Mouse (Mus musculus): Measurements from ENCODE around the gene Wipi2.

Wipi2 gene

GRCm38 (mm10) chr5:142627398-142627797, at the start of gene Wipi2:
Wipi2 (plus strand) TSS chr5:142627698.
- DNase-seq, result no peak

GRCm38 (mm10) chr5:142578192-142578591, 49.3 kb upstream of the Wipi2 start:
- no peak for DNase-seq

- DNase-seq, result peak; percentile 17
Observed at GRCm38 (mm10) chr5:142581517-142581916, 46.0 kb upstream of the Wipi2 start.

- no peak for DNase-seq
Observed at GRCm38 (mm10) chr5:142583616-142584126, 43.8 kb upstream of the Wipi2 start.

- no peak for DNase-seq
Observed at GRCm38 (mm10) chr5:142590953-142591616, 36.4 kb upstream of the Wipi2 start.

- no peak for DNase-seq
Observed at GRCm38 (mm10) chr5:142595698-142596097, 31.8 kb upstream of the Wipi2 start.

- no peak for DNase-seq
Observed at GRCm38 (mm10) chr5:142596723-142597122, 30.8 kb upstream of the Wipi2 start.

GRCm38 (mm10) chr5:142597648-142598390, 29.7 kb upstream of the Wipi2 start:
- peak; percentile 35 for DNase-seq

GRCm38 (mm10) chr5:142604379-142604778, 23.1 kb upstream of the Wipi2 start:
- no peak for DNase-seq

GRCm38 (mm10) chr5:142605288-142605687, 22.2 kb upstream of the Wipi2 start:
- DNase-seq, result no peak

- no peak for DNase-seq
Observed at GRCm38 (mm10) chr5:142608259-142608988, 19.1 kb upstream of the Wipi2 start, which contains the start of gene Mmd2. Mmd2 (minus strand) TSS chr5:142608800.

- DNase-seq, result no peak
Observed at GRCm38 (mm10) chr5:142608989-142609325, 18.5 kb upstream of the Wipi2 start.

GRCm38 (mm10) chr5:142610362-142610761, 17.1 kb upstream of the Wipi2 start:
- no peak for DNase-seq

- no peak for DNase-seq
Observed at GRCm38 (mm10) chr5:142614513-142614912, 13.0 kb upstream of the Wipi2 start.

- DNase-seq, result no peak
Observed at GRCm38 (mm10) chr5:142615638-142616037, 11.9 kb upstream of the Wipi2 start.

GRCm38 (mm10) chr5:142616326-142616725, 11.2 kb upstream of the Wipi2 start:
- no peak for DNase-seq

- no peak for DNase-seq
Observed at GRCm38 (mm10) chr5:142619866-142620265, 7.6 kb upstream of the Wipi2 start.

- DNase-seq, result peak; percentile 66
Observed at GRCm38 (mm10) chr5:142621421-142621820, 6.1 kb upstream of the Wipi2 start.

- DNase-seq, result no peak
Observed at GRCm38 (mm10) chr5:142622134-142622533, 5.4 kb upstream of the Wipi2 start.

- DNase-seq, result no peak
Observed at GRCm38 (mm10) chr5:142623080-142623479, 4.4 kb upstream of the Wipi2 start.

- DNase-seq, result peak; percentile 97
Observed at GRCm38 (mm10) chr5:142628726-142629662, 1.5 kb downstream of the Wipi2 start.

- DNase-seq, result no peak
Observed at GRCm38 (mm10) chr5:142629663-142630025, 2.1 kb downstream of the Wipi2 start.

All from kidney, adult 11 months (tissue).